Mouse (Mus musculus) lung, adult 2 months (tissue): ENCODE measurements around the gene 4930438A08Rik.

ENCODE experiments used
- CTCF ChIP-seq: fragments of 200-500 bp; IDR thresholded peaks from 2 replicates; pipeline ENCODE4 v1.5.1; 2011; ENCODE audit warnings: mild to moderate bottlenecking, low read length, control low read depth; ENCODE audit not compliant: insufficient read depth
- POLR2A ChIP-seq: fragments of 200-500 bp; IDR thresholded peaks from 2 replicates; pipeline ENCODE4 v1.6.1; 2011; ENCODE audit warnings: low read depth, mild to moderate bottlenecking, control low read depth, low read length, borderline replicate concordance; ENCODE audit errors: extremely low read depth

GRCm38 (mm10) chr11:58261826-58262225 lies 12.8 kb upstream of the 4930438A08Rik start:
- TF ChIP-seq CTCF (no peak), POLR2A (no peak)
